Mouse (Mus musculus): Measurements from ENCODE around the gene Tmem236.

The Tmem236 gene

DNA sequence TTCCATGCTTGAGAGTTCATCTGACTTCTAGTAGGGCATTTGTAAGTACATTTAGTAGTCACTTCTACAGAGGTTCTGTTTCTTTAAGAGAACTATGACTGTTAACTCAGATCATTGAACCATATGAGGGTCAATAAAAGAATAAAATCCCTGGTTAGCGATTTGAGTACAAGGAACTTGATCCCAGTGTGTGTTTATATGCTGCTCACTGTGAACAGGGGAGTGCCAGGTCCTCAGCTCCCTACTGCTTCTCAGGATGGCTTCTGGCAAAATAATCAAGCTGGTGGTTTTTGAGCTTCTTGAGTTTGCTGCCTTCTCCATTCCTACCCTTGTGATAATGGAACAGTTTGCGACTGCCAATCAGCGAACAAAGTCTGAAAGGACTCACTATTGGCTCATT is at the start of gene Tmem236:
Tmem236 (plus strand) TSS at position 190 of the 400 bp plus-strand sequence.
- no peak for DNase-seq

DNA sequence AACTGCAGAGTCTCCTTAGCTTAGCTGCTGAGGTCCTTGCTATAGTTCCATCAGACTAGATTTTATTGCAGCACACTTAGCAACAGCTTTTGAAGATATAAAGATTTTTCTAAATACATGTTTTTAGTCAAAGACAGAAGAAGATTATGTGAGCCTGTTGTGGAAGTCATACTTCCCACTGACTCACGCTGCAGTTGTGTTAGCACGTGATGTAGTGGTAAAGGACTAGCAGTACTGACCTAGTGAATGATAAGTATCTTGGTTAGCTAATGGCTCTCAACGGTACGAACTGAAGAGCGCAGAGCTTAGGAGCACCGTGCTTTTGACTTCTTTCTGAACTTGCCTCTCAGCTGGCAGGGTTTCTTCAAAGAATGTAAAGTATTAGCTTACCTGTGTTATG is 47.9 kb upstream of the Tmem236 start:
- DNase-seq, result no peak

GRCm38 (mm10) chr2:14127629-14128028 is 46.7 kb upstream of the Tmem236 start:
- no peak for DNase-seq

GRCm38 (mm10) chr2:14130641-14131339 is 43.5 kb upstream of the Tmem236 start:
- DNase-seq, result peak; percentile 7 to 16

GRCm38 (mm10) chr2:14132468-14133326 is 41.6 kb upstream of the Tmem236 start:
- DNase-seq, result no peak

DNA sequence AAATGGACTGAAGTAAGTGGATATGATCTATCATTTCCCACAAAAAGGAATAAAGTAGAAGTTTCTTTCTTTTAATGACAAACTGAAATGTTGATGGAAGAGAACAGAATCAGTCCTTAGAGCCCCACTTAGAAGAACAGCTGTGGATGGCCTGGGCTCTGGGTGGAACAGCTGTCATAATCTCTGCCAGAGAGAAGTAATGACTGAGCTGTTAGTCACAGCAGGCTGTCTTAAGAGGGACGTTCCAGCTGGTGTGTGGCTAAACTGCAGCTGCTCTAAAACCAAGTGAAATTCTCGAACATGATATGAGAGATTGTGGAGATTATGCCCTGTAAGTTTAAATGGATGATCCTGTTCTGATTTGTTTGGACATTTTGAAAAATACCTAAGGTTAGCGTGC is 37.4 kb upstream of the Tmem236 start:
- DNase-seq, result no peak

- no peak for DNase-seq
Measured at GRCm38 (mm10) chr2:14139590-14139989, 34.7 kb upstream of the Tmem236 start.

GRCm38 (mm10) chr2:14140044-14140443 is 34.3 kb upstream of the Tmem236 start:
- DNase-seq, result no peak

DNA sequence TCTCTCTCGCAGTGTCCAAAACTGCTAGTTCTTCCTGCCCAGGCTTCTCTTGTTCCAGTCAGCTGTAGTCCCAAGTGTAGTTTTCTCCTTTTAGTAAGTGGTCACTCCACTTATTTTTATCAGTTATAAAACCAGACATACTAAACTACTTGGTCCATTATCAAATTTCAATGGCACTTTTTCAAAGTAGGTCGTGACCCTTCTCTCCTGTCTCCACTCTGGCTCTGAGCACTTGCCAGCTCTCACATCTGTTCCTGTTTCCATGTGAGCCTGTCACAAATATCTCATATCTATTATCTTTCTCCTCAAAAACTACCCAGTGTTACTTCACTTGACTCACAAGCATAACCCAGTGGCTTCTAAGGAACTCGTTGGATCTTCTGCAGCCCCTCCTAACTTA is 29.0 kb upstream of the Tmem236 start:
- DNase-seq, result no peak

DNA sequence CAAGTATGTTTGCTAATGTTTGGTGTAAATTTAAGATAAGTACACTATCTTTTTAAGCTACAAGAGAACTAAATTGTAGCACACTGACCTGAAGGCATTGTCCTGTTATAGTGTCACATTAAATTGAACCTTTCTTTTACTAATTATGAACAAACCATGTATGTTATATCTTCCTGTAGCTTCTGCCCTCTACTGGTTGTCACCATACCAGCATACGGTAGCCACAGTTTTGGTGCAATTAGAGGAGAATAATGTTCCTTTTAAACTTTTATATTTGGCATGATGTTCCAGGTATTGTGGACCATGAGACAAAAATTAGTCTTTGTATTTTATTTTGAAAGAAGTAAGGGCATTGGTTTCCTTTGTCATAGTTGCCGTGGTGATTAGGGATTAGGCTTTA is 27.4 kb upstream of the Tmem236 start:
- DNase-seq, result peak in 1 of 2 experiments; percentile 20

DNA sequence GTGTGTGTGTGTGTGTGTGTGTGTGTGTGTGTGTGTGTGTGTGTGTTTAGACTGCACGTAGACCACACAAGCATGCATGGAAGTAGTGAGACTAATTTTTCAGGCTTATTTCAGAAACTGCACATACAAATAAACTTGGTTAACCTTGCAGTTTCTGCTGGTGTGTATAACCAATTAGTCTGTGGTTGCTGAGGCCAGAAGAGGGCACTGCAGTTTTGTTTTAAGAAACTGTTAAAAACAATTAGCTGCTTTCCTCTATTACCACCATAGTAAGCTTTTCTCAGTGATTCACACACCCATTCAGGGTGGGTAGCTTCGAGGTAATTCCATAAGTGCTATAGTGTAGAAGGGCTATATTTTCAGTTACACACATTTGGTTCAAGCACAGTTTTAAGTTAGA is 23.5 kb upstream of the Tmem236 start:
- DNase-seq, result peak in 1 of 2 experiments; percentile 7

DNA sequence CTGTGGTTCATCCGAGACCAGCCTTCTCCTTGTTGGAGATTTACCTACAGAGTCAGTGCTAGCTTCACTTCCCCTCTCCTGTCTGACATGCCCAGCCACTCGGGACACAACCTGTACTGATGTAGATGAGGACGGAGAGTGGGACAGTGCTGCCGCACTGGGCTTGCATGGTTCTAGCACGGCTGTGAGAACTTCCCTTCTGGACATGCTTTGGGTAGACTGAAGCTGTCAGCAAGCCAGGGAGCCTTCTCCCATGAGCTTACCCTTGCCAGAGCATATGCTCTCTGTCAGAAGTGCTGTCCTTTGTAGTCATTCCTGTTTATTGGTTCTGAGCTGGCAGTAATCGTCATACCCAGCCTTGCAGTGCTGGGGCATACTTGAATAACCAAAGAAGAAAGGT is 22.5 kb upstream of the Tmem236 start:
- no peak for DNase-seq

DNA sequence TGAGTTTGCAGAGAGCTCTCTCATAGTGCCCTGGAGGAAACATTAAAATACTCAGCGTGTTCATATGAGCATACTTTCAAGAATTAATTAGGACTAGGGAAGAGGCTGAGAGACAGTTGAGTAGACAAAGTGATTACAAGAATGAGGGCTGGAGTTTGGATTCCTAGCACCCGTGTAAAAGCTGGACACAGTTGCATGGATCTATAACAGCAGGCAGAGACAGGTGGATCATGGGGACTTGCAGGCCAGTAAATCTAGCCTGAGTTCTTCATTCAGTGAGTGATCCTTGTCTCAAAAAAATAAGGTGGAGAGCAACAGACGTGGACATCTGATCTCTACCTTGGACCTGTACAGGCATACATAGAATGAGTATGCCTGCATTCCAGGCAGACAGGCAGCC is 15.3 kb upstream of the Tmem236 start:
- no peak for DNase-seq

GRCm38 (mm10) chr2:14159756-14160155 is 14.6 kb upstream of the Tmem236 start:
- DNase-seq, result no peak

DNA sequence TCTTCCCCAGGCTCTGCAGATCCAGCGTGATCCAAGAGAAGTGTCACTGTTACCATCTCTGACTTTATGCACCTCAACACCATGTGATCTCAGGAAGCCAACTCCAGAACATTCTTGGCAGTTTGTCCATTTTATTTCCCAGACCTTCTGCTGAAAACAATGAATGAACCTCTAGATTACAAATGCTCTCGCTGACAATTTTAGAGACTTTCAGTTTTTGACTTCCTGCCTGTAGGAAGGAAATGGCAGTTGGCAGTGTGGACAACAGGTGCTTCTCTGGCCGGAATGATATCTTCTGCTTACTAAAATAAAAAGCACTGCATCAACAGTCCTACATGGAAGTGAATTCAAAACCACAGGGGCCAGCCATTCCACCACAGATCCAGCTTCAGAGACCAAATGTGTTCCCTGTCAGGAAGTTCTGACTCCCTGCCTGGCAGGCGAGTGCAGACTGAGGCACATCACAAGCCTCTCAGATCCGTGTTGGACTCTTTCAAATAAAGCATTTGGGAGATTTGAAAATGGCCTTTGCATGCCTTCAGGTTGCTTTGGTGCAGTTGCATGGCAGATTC is 9.8 kb upstream of the Tmem236 start:
- no peak for DNase-seq

GRCm38 (mm10) chr2:14165066-14165465 is 9.3 kb upstream of the Tmem236 start:
- no peak for DNase-seq

GRCm38 (mm10) chr2:14165618-14166344 is 8.5 kb upstream of the Tmem236 start:
- DNase-seq, result no peak

GRCm38 (mm10) chr2:14167721-14168120 is 6.6 kb upstream of the Tmem236 start:
- no peak for DNase-seq

- no peak for DNase-seq
Measured at GRCm38 (mm10) chr2:14176460-14177193, 2.3 kb downstream of the Tmem236 start.

- DNase-seq, result no peak
Measured at GRCm38 (mm10) chr2:14184375-14184774, 10.1 kb downstream of the Tmem236 start.

- no peak for DNase-seq
Measured at GRCm38 (mm10) chr2:14190684-14191083, 16.4 kb downstream of the Tmem236 start.

GRCm38 (mm10) chr2:14191601-14192000 is 17.3 kb downstream of the Tmem236 start:
- no peak for DNase-seq
